Mouse (Mus musculus): ENCODE results near the gene Cebpa.

The Cebpa gene

GRCm38 (mm10) chr7:35118841-35119413, at the start of gene Cebpa:
Gene Cebpa (plus strand): TSS chr7:35119293.
- peak; percentile 98 for DNase-seq

- DNase-seq = peak; percentile 39
These were observed 42.4 kb upstream of the Cebpa start for GRCm38 (mm10) chr7:35076645-35077044.

GRCm38 (mm10) chr7:35080843-35081338, 38.2 kb upstream of the Cebpa start:
- DNase-seq = peak; percentile 74

- DNase-seq = no peak
These were observed 37.5 kb upstream of the Cebpa start for GRCm38 (mm10) chr7:35081406-35082104.

- DNase-seq = no peak
These were observed 34.3 kb upstream of the Cebpa start for GRCm38 (mm10) chr7:35084565-35085360.

GRCm38 (mm10) chr7:35086271-35086861, 32.7 kb upstream of the Cebpa start:
- DNase-seq = peak; percentile 58

- no peak for DNase-seq
These were observed 28.5 kb upstream of the Cebpa start for GRCm38 (mm10) chr7:35090550-35090949.

- DNase-seq = no peak
These were observed 24.0 kb upstream of the Cebpa start for GRCm38 (mm10) chr7:35094975-35095678.

- no peak for DNase-seq
These were observed 20.3 kb upstream of the Cebpa start for GRCm38 (mm10) chr7:35098777-35099176.

GRCm38 (mm10) chr7:35099528-35099927, 19.6 kb upstream of the Cebpa start:
- no peak for DNase-seq

GRCm38 (mm10) chr7:35106614-35107013, 12.5 kb upstream of the Cebpa start:
- no peak for DNase-seq

GRCm38 (mm10) chr7:35107630-35108029, 11.5 kb upstream of the Cebpa start:
- DNase-seq = no peak

- DNase-seq = no peak
These were observed 11.0 kb upstream of the Cebpa start for GRCm38 (mm10) chr7:35108046-35108445.

- no peak for DNase-seq
These were observed 10.4 kb upstream of the Cebpa start for GRCm38 (mm10) chr7:35108663-35109062.

GRCm38 (mm10) chr7:35113136-35113535, 6.0 kb upstream of the Cebpa start:
- no peak for DNase-seq

- DNase-seq = no peak
These were observed 5.4 kb upstream of the Cebpa start for GRCm38 (mm10) chr7:35113721-35114120.

- no peak for DNase-seq
These were observed 2.6 kb upstream of the Cebpa start for GRCm38 (mm10) chr7:35116524-35116923.

GRCm38 (mm10) chr7:35117052-35117451, 2.0 kb upstream of the Cebpa start:
- DNase-seq = no peak

- DNase-seq = no peak
These were observed 1.4 kb upstream of the Cebpa start for GRCm38 (mm10) chr7:35117761-35118098.

GRCm38 (mm10) chr7:35118099-35118781, 853 bp upstream of the Cebpa start:
- DNase-seq = peak; percentile 88

- peak; percentile 76 for DNase-seq
These were observed 533 bp downstream of the Cebpa start for GRCm38 (mm10) chr7:35119506-35120145.

All from kidney, adult 18-20 months (tissue).